Mouse (Mus musculus) 416B (cell line): Measurements from ENCODE around the gene Txndc8.

Experiments used
- DNase-seq: peaks from one replicate; pipeline ENCODE4 v3.0.0; 2011; ENCODE audit warnings: low read depth

Gene Txndc8

GRCm38 (mm10) chr4:57956029-57956960 lies 52.6 kb downstream of the Txndc8 start, which contains the start of gene Txn1:
Txn1 (minus strand) TSS chr4:57956411.
- peak; percentile 99 for DNase-seq

GRCm38 (mm10) chr4:57955544-57955958 lies 53.4 kb downstream of the Txndc8 start:
- DNase-seq = peak; percentile 75

- DNase-seq = no peak
Observed at GRCm38 (mm10) chr4:57954991-57955390, 53.9 kb downstream of the Txndc8 start.

GRCm38 (mm10) chr4:57954580-57954979 lies 54.3 kb downstream of the Txndc8 start:
- DNase-seq = no peak

GRCm38 (mm10) chr4:57953796-57954195 lies 55.1 kb downstream of the Txndc8 start:
- no peak for DNase-seq

- peak; percentile 59 for DNase-seq
Observed at GRCm38 (mm10) chr4:57952891-57953290, 56.0 kb downstream of the Txndc8 start.

GRCm38 (mm10) chr4:57952416-57952815 lies 56.5 kb downstream of the Txndc8 start:
- no peak for DNase-seq

GRCm38 (mm10) chr4:57949866-57950265 lies 59.1 kb downstream of the Txndc8 start:
- no peak for DNase-seq

- no peak for DNase-seq
Observed at GRCm38 (mm10) chr4:57947476-57947875, 61.4 kb downstream of the Txndc8 start.

- no peak for DNase-seq
Observed at GRCm38 (mm10) chr4:57947036-57947435, 61.9 kb downstream of the Txndc8 start.

GRCm38 (mm10) chr4:57942892-57943291 lies 66.0 kb downstream of the Txndc8 start:
- DNase-seq = no peak

GRCm38 (mm10) chr4:57940631-57941030 lies 68.3 kb downstream of the Txndc8 start:
- DNase-seq = no peak

- no peak for DNase-seq
Observed at GRCm38 (mm10) chr4:57937292-57937691, 71.6 kb downstream of the Txndc8 start.

GRCm38 (mm10) chr4:57934181-57934580 lies 74.7 kb downstream of the Txndc8 start:
- no peak for DNase-seq
